Mouse (Mus musculus) heart, postnatal 4 days (tissue): ENCODE measurements around the gene Smn1. TPM values are rescaled to one million over a fixed set of nuclear protein-coding genes. Genes with fewer than 3 reads are reported as not detected.

ENCODE experiments used
- total RNA-seq, 2 experiments: library from RNA; stranded (reverse); gene quantifications; 2 replicates each; pipeline ENCODE4 v1.2.3; 2021

The Smn1 gene
- total RNA-seq, 2 experiments from 2014 or later: 33.0 TPM

Other genes with a start within 250 kb of the Smn1 start
- gene Cartpt, start 223.8 kb upstream of the Smn1 start, total RNA-seq: under 1 TPM; 0.34 to 0.48 TPM
- 10 to 100 TPM; 26.7 to 29.5 TPM for gene Mccc2, start 109.2 kb upstream of the Smn1 start, total RNA-seq
- gene Bdp1, start 20.8 kb upstream of the Smn1 start, total RNA-seq: 10 to 100 TPM; 27.2 to 28.3 TPM
- 10 to 100 TPM; 20.8 to 28.8 TPM for gene Serf1, start 16.8 kb upstream of the Smn1 start, total RNA-seq
- gene Naip2, start 77.2 kb downstream of the Smn1 start, total RNA-seq: under 1 TPM; 0.24 to 0.36 TPM
- under 1 TPM; 0.23 to 0.26 TPM for gene Naip5, start 121.5 kb downstream of the Smn1 start, total RNA-seq
- gene Naip6, start 192.8 kb downstream of the Smn1 start, total RNA-seq: under 1 TPM; 0.17 to 0.23 TPM